Mouse (Mus musculus) limb, embryonic 13.5 days (tissue): ENCODE data around the gene Ager. TPM values are rescaled to one million over a fixed set of nuclear protein-coding genes. Genes with fewer than 3 reads are reported as not detected.

Experiments
- ATAC-seq: fragments of 200-750 bp; cut with Nextera tagmentation; 2 replicates; pipeline ENCODE4 v1.8.0; 2017; ENCODE audit warnings: low read depth, moderate number of reproducible peaks, moderate TSS enrichment; ENCODE audit not compliant: low FRiP score
- H3K27ac ChIP-seq: fragments of 300-500 bp; sonication (generic); 2 replicates; pipeline ENCODE4 v1.5.1; 2015; ENCODE audit warnings: inconsistent platforms, mild to moderate bottlenecking, moderate library complexity
- H3K27me3 ChIP-seq: fragments of 300-500 bp; sonication (generic); 2 replicates; pipeline ENCODE4 v1.6.1; 2015; ENCODE audit warnings: mild to moderate bottlenecking, inconsistent platforms
- H3K36me3 ChIP-seq: fragments of 300-500 bp; sonication (generic); 2 replicates; pipeline ENCODE4 v1.6.1; 2015; ENCODE audit warnings: inconsistent platforms, mild to moderate bottlenecking, moderate library complexity
- H3K4me1 ChIP-seq: fragments of 300-500 bp; sonication (generic); 2 replicates; pipeline ENCODE4 v1.6.1; 2015; ENCODE audit warnings: inconsistent platforms
- H3K4me2 ChIP-seq: fragments of 300-500 bp; sonication (generic); replicated peaks from 2 replicates; pipeline ENCODE4 v1.6.1; 2015; ENCODE audit warnings: inconsistent platforms, mild to moderate bottlenecking, moderate library complexity
- H3K4me3 ChIP-seq: fragments of 300-500 bp; sonication (generic); 2 replicates; pipeline ENCODE4 v1.5.1; 2015; ENCODE audit warnings: moderate library complexity, mild to moderate bottlenecking, inconsistent platforms
- H3K9ac ChIP-seq: fragments of 300-500 bp; sonication (generic); 2 replicates; pipeline ENCODE4 v1.6.1; 2015; ENCODE audit warnings: mild to moderate bottlenecking, inconsistent platforms
- H3K9me3 ChIP-seq: fragments of 300-500 bp; sonication (generic); 2 replicates; pipeline ENCODE4 v1.6.1; 2016; ENCODE audit warnings: inconsistent platforms
- WGBS: fragments of 180-500 bp; shearing (Covaris S2); methylation state at CpG from one replicate; pipeline ENCODE4 v1.1.7; 2015; 5-methylcytosine and 5-hydroxymethylcytosine counted together
- polyA plus RNA-seq: library from polyadenylated mRNA; unstranded; fragments of >200 nt; fragmentation: Nextera tagmentation; extraction: Ambion mirVana; gene quantifications from 2 replicates; pipeline ENCODE4 v1.2.1, GENCODE M21; 2015

The Ager gene
- polyA plus RNA-seq, 1 experiment from 2014 or later = 3.5 TPM

GRCm38 (mm10) chr17:34585877-34586771, 11.5 kb upstream of the Ager start:
- Histone ChIP-seq H3K4me2 (peak overlapping the region; percentile 98), H3K27ac (peak overlapping the region; percentile 98), H3K27me3 (no peaks in the 10 kb centered on the region), H3K36me3 (no peaks in the 10 kb centered on the region), H3K9ac (peak overlapping the region; percentile 94), H3K9me3 (no peaks in the 10 kb centered on the region), H3K4me3 (peak overlapping the region; percentile 75), H3K4me1 (peaks cover 43% of the 10 kb centered on the region)
- WGBS = 24% methylated on average over 32 of the region's 32 CpGs
- ATAC-seq = no peak; the same call in 1 of the 2 replicates

- Histone ChIP-seq H3K36me3 (no peaks in the 10 kb centered on the region), H3K4me3 (peak overlapping the region; percentile 75), H3K9ac (peak overlapping the region; percentile 94), H3K9me3 (no peaks in the 10 kb centered on the region), H3K4me2 (peak overlapping the region; percentile 98), H3K4me1 (peaks cover 49% of the 10 kb centered on the region), H3K27me3 (no peaks in the 10 kb centered on the region), H3K27ac (peak overlapping the region; percentile 98)
- peak; percentile 85 for ATAC-seq
- WGBS = under 1% methylated on average over 38 of the region's 38 CpGs
These were observed 10.8 kb upstream of the Ager start for GRCm38 (mm10) chr17:34586796-34587422.

DNA sequence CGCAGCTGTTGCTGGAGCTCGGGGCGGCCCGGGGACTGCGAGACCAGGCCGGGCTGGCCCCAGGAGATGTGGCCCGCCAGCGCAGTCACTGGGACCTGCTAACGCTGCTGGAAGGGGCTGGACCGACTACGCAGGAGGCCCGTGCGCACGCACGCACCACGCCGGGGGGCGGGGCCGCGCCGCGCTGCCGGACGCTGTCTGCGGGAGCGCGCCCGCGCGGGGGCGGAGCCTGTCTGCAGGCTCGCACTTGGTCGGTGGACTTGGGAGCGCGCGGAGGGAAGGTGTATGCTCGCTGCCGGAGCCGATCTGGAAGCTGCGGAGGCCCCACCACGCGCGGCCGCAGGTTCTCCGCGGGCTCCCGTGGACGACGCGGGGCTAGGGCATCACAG, 10.2 kb upstream of the Ager start:
- H3K27me3 ChIP-seq = no peaks in the 10 kb centered on the region
- WGBS = under 1% methylated on average over 48 of the region's 50 CpGs
- no peaks in the 10 kb centered on the region for H3K36me3 ChIP-seq
- ATAC-seq = peak; percentile 86
- peaks cover 49% of the 10 kb centered on the region for H3K4me1 ChIP-seq
- no peaks in the 10 kb centered on the region for H3K9me3 ChIP-seq
- H3K9ac ChIP-seq = peak overlapping the region; percentile 94
- peak overlapping the region; percentile 75 for H3K4me3 ChIP-seq
- peak overlapping the region; percentile 98 for H3K27ac ChIP-seq
- peak overlapping the region; percentile 98 for H3K4me2 ChIP-seq

DNA sequence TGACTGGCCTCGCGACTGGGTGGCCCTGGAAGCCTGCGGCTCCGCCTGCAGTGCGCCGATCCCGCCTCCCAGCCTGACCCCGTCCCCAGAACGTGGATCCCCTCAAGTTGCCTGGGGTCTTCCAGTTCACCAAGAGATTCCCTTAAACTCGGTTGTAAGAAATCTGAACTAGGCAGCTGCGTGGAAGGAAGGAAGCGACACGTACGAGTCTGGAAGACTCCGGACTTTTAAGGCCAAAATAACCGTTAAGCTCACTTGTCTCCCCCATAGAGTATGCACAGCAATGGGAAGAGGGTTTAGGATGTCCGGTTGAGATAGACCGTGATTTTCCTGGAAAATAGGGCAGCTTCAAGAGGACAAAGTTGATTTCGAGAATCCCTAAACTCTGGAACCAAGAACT, 9.8 kb upstream of the Ager start:
- Histone ChIP-seq H3K9me3 (no peaks in the 10 kb centered on the region), H3K4me1 (peaks cover 49% of the 10 kb centered on the region), H3K4me3 (peak overlapping the region; percentile 75), H3K27ac (peak overlapping the region; percentile 98), H3K9ac (peak overlapping the region; percentile 94), H3K36me3 (no peaks in the 10 kb centered on the region), H3K4me2 (peak overlapping the region; percentile 98), H3K27me3 (no peaks in the 10 kb centered on the region)
- 4% methylated on average over 19 of the region's 19 CpGs for WGBS
- ATAC-seq = no peak

GRCm38 (mm10) chr17:34588767-34589166, 8.9 kb upstream of the Ager start:
- H3K27me3 ChIP-seq = no peaks in the 10 kb centered on the region
- peak overlapping the region; percentile 98; the same call in 1 of the 2 replicates for H3K27ac ChIP-seq
- no peak overlapping the region for H3K9ac ChIP-seq
- H3K36me3 ChIP-seq = no peaks in the 10 kb centered on the region
- WGBS = 37% methylated on average over 3 of the region's 3 CpGs
- no peaks in the 10 kb centered on the region for H3K9me3 ChIP-seq
- H3K4me1 ChIP-seq = peaks cover 55% of the 10 kb centered on the region
- H3K4me3 ChIP-seq = no peak overlapping the region
- ATAC-seq = no peak
- H3K4me2 ChIP-seq = peak overlapping the region; percentile 98

DNA sequence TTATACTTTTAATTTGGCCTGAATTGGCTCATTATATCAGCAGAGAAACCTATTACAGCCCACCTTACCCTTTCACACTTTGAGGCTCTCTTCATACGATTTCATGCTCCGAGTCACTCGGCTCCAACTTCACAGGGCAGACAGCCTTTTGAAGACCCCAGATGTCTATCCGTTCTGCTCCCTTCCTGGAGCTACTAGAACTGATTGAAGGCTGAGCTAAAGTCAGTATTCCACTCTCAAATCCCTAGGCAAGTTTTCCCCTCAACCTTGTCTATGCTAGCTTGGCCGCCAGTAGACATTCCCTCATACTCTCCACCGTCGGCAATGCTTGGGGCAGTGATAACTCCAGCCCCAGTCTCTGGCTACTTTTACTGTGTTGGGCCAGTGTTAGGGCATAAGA, 8.5 kb upstream of the Ager start:
- 31% methylated on average over 7 of the region's 7 CpGs for WGBS
- H3K36me3 ChIP-seq = peaks cover 3% of the 10 kb centered on the region
- no peak overlapping the region for H3K9ac ChIP-seq
- H3K27me3 ChIP-seq = no peaks in the 10 kb centered on the region
- H3K9me3 ChIP-seq = no peaks in the 10 kb centered on the region
- H3K27ac ChIP-seq = peak overlapping the region; percentile 78
- no peak for ATAC-seq
- H3K4me3 ChIP-seq = no peak overlapping the region
- H3K4me1 ChIP-seq = peaks cover 59% of the 10 kb centered on the region
- peak overlapping the region; percentile 98 for H3K4me2 ChIP-seq

DNA sequence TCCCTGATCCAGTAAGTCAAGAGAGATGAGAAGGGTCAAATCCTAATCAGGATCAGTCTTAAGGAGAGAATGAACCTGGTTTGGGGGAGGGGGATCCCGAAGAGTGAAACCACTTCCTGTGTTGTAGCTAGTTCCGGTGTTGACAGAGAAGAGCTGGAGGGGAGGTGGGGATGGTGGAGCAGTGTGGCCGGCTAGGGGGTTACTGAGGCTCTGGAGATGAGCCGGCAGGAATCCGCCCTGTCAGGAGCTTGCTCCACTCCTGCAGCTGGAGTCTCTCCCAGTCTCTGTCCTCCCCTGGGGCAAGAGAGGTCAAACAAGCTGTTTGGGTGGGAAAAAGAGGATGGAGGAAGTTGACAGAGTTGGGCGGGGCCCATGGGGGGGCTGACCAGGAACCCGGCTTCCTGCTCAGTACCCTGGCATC, 8.0 kb upstream of the Ager start, which contains the start of gene Gpsm3:
Gene Gpsm3, plus strand, starts transcription at position 126 of the 421 bp plus-strand sequence.
- Histone ChIP-seq H3K4me3 (peak within 1 kb of the TSS; percentile 91; the same call in 1 of the 2 replicates), H3K27ac (peak within 1 kb of the TSS; percentile 98), H3K9ac (no peak within 1 kb of the TSS), H3K4me2 (peak within 1 kb of the TSS; percentile 98), H3K4me1 (peaks cover 64% of the 10 kb centered on the region), H3K27me3 (no peaks in the 10 kb centered on the region), H3K36me3 (peaks cover 8% of the 10 kb centered on the region), H3K9me3 (no peaks in the 10 kb centered on the region)
- no peak for ATAC-seq
- WGBS = 28% methylated on average over 7 of the region's 7 CpGs

DNA sequence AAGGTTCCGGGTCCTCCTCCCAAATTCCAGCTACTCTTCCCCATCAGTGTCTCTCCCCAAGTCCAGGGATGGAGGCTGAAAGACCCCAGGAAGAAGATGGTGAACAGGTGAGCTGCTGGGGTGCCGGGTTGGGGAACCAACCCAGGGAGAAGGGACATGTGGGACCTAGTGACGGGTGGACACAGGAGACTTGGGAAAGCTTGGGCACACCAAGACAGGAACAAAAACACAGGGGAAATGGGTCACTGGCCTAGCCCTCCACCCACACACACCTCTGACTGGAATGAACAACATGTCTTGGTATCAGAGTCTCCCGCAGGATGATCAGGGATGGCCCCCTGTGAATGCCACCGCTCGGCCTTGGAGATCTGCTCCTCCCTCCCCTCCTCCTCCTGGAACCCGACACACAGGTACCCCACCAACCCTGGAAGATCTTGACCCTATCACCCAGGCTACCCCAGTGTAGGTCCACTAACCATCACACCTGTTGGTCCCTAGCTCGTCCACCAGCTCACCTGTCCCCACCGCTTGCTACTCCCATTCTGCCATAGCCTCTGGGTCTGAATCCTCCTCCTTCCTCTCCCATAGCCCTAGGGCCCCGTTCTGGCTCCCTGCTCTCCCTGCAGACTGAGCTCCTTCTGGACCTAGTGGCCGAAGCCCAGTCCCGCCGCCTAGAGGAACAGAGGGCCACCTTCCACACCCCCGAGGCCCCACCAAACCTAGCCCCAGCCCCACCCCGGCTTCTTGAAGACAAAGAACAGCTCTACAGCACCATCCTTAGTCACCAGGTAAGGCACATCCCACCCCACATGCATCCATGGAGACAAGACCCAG, 7.3 kb upstream of the Ager start:
- Histone ChIP-seq H3K27ac (peak overlapping the region; percentile 99; the same call in 1 of the 2 replicates), H3K9ac (0 out of 2 replicates have a peak overlapping the region, but pooled peaks have one; percentile 98), H3K27me3 (no peaks in the 10 kb centered on the region), H3K4me2 (peak overlapping the region; percentile 98), H3K36me3 (peaks cover 15% of the 10 kb centered on the region), H3K4me3 (peak overlapping the region; percentile 91; the same call in 1 of the 2 replicates), H3K9me3 (no peaks in the 10 kb centered on the region), H3K4me1 (peaks cover 71% of the 10 kb centered on the region)
- 73% methylated on average over 15 of the region's 15 CpGs for WGBS
- ATAC-seq = no peak

DNA sequence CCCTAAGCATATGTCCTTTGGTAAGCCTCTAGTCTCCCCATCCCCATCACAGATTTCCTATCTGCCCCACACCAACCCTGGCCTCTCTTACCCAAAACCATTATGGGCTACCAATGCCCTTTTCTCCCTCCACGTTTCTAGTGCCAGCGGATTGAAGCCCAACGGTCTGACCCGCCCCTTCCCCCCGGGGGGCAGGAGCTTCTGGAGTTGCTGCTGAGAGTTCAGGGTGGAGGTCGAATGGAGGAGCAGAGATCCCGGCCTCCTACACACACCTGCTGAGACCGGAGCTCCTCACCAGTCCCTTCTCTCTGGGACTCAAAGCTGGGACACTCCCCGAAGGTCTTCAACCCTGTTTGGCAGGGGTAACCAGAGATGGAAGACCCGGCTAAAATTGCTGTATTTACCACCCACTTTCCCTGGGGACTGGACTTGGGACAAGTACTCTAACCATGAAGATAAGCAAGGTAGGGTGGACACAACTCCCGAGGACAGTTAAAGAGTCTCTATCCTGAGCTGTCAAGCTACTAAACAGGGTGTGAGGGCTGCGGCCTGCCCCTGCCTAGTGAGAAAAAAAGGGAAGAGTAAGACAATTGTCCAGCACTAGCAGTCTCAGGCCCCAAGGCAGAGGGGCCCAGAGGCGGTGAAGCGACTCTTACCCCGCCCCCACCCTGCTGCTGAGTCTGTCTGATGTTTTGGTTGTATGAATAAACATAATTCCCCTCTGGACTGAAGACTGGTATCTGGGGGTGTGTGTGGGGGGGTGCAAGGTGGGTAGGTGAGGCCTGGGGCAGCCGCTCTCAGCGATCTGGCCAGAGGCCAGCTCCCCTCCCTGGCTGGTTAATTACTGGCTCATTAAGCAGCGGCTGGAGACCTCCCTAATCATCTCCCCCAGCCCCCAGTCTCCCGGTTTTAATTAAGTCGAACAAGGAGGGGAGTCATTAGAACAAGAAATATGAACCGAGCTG, 6.4 kb upstream of the Ager start, which contains the start of gene Pbx2:
Gene Pbx2, plus strand, starts transcription at position 238 of the 965 bp plus-strand sequence.
- Histone ChIP-seq H3K27ac (peak within 1 kb of the TSS; percentile 99), H3K9ac (peak within 1 kb of the TSS; percentile 98), H3K4me3 (peak within 1 kb of the TSS; percentile 91), H3K4me2 (peak within 1 kb of the TSS; percentile 98), H3K36me3 (peaks cover 24% of the 10 kb centered on the region), H3K4me1 (peaks cover 72% of the 10 kb centered on the region), H3K9me3 (no peaks in the 10 kb centered on the region), H3K27me3 (no peaks in the 10 kb centered on the region)
- ATAC-seq = no peak
- WGBS = 7% methylated on average over 21 of the region's 21 CpGs

DNA sequence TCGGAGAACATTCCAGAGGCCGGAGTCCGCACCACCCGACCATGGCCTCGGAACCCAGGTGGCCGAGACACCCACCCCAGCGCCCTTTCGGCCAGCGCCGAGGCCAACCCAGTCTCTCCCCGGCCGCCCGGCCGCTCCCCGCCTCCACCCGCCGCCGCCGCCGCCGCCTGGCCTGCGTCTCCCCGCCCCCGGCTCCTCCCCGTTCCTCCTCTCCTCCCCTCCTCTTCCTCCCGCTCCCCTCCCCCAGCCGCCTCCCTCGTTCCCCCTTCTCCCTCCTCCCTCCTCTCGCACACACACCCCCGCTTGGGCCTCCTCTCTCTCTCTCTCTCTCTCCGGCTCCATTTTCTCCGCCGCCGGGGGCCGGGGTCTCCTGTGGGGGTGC, 5.7 kb upstream of the Ager start:
- Histone ChIP-seq H3K4me1 (peaks cover 76% of the 10 kb centered on the region), H3K9me3 (no peaks in the 10 kb centered on the region), H3K4me3 (peak overlapping the region; percentile 91), H3K27me3 (no peaks in the 10 kb centered on the region), H3K4me2 (peak overlapping the region; percentile 98), H3K36me3 (peaks cover 29% of the 10 kb centered on the region), H3K9ac (peak overlapping the region; percentile 98), H3K27ac (peak overlapping the region; percentile 99)
- 1% methylated on average over 24 of the region's 35 CpGs for WGBS
- peak; percentile 42 for ATAC-seq
